Mouse (Mus musculus) cortical plate, adult 2 months (tissue): ENCODE measurements around the gene Stx12. TPM values are rescaled to one million over a fixed set of nuclear protein-coding genes. Genes with fewer than 3 reads are reported as not detected.
A peak's percentile ranks its signal among the peaks of the same experiment; 100 is the strongest.

Experiments used
- H3K27ac ChIP-seq: fragments of 200-500 bp; 2 replicates; pipeline ENCODE4 v1.5.1; 2012; ENCODE audit warnings: low read length, control low read depth, inconsistent platforms; ENCODE audit not compliant: insufficient read depth
- H3K4me1 ChIP-seq: fragments of 200-500 bp; 2 replicates; pipeline ENCODE4 v1.6.1; 2011; ENCODE audit warnings: low read length; ENCODE audit not compliant: control insufficient read depth, insufficient read depth
- H3K4me3 ChIP-seq: fragments of 200-500 bp; 2 replicates; pipeline ENCODE4 v1.5.1; 2011; ENCODE audit warnings: mild to moderate bottlenecking, low read length, control low read depth; ENCODE audit not compliant: insufficient read depth
- CTCF ChIP-seq: fragments of 200-500 bp; IDR thresholded peaks from 2 replicates; pipeline ENCODE4 v1.5.1; 2011; ENCODE audit warnings: mild to moderate bottlenecking, control low read depth, low read length; ENCODE audit not compliant: insufficient read depth; ENCODE audit errors: extremely low read depth
- POLR2A ChIP-seq: fragments of 200-500 bp; IDR thresholded peaks from 2 replicates; pipeline ENCODE4 v1.6.1; 2011; ENCODE audit warnings: mild to moderate bottlenecking, low read length, control low read depth; ENCODE audit not compliant: insufficient read depth; ENCODE audit errors: extremely low read depth
- polyA plus RNA-seq: library from polyadenylated mRNA; depleted of rRNA; stranded (reverse); fragments of >200 nt; gene quantifications from 2 replicates; pipeline ENCODE4 v1.2.3, GENCODE M21; 2012

The Stx12 gene
- polyA plus RNA-seq, 1 experiment, result 92.3 TPM

GRCm38 (mm10) chr4:132823614-132824366, 60.5 kb downstream of the Stx12 start:
- no peaks in the 10 kb centered on the region for H3K4me1 ChIP-seq
- TF ChIP-seq CTCF, result peak; percentile 73
- TF ChIP-seq POLR2A, result no peak
- H3K4me3 ChIP-seq, result no peak overlapping the region
- no peak overlapping the region for H3K27ac ChIP-seq

GRCm38 (mm10) chr4:132818442-132818841, 65.9 kb downstream of the Stx12 start:
- TF ChIP-seq POLR2A (no peak), CTCF (no peak)
- no peak overlapping the region for H3K4me3 ChIP-seq
- H3K4me1 ChIP-seq, result no peaks in the 10 kb centered on the region
- no peak overlapping the region for H3K27ac ChIP-seq

- Histone ChIP-seq H3K27ac (no peak overlapping the region), H3K4me3 (no peak overlapping the region), H3K4me1 (no peaks in the 10 kb centered on the region)
- TF ChIP-seq CTCF, result no peak
- TF ChIP-seq POLR2A, result no peak
Measured at GRCm38 (mm10) chr4:132816855-132817254, 67.5 kb downstream of the Stx12 start.

- no peak overlapping the region for H3K27ac ChIP-seq
- TF ChIP-seq POLR2A (no peak), CTCF (no peak)
- H3K4me3 ChIP-seq, result no peak overlapping the region
- H3K4me1 ChIP-seq, result no peaks in the 10 kb centered on the region
Measured at GRCm38 (mm10) chr4:132816404-132816803, 67.9 kb downstream of the Stx12 start.

GRCm38 (mm10) chr4:132809621-132810020, 74.7 kb downstream of the Stx12 start:
- Histone ChIP-seq H3K4me3 (no peak overlapping the region), H3K4me1 (peaks cover 2% of the 10 kb centered on the region), H3K27ac (0 out of 2 replicates have a peak overlapping the region, but pooled peaks have one; percentile 6)
- TF ChIP-seq CTCF (no peak), POLR2A (no peak)

- Histone ChIP-seq H3K4me1 (peaks cover 2% of the 10 kb centered on the region), H3K27ac (no peak overlapping the region), H3K4me3 (no peak overlapping the region)
- TF ChIP-seq POLR2A (no peak), CTCF (no peak)
Measured at GRCm38 (mm10) chr4:132807771-132808641, 76.3 kb downstream of the Stx12 start.

GRCm38 (mm10) chr4:132806620-132807191, 77.6 kb downstream of the Stx12 start:
- TF ChIP-seq POLR2A (no peak), CTCF (no peak)
- H3K4me3 ChIP-seq, result no peak overlapping the region
- H3K27ac ChIP-seq, result no peak overlapping the region
- H3K4me1 ChIP-seq, result peaks cover 2% of the 10 kb centered on the region

GRCm38 (mm10) chr4:132805599-132806197, 78.6 kb downstream of the Stx12 start:
- Histone ChIP-seq H3K4me1 (peaks cover 2% of the 10 kb centered on the region), H3K27ac (no peak overlapping the region), H3K4me3 (no peak overlapping the region)
- TF ChIP-seq CTCF (no peak), POLR2A (no peak)

- Histone ChIP-seq H3K27ac (no peak overlapping the region), H3K4me1 (peaks cover 2% of the 10 kb centered on the region), H3K4me3 (no peak overlapping the region)
- TF ChIP-seq CTCF (no peak), POLR2A (no peak)
Measured at GRCm38 (mm10) chr4:132805146-132805545, 79.2 kb downstream of the Stx12 start.
